Mouse (Mus musculus) CH12.LX (cell line): ENCODE results near the gene Dpm1.

Experiments
- CTCF ChIP-seq, 2 experiments: IDR thresholded peaks in 1 of 2; conservative IDR thresholded peaks in 1 of 2; 2 replicates each; pipeline ENCODE4 v1.5.1; 2011 to 2012; ENCODE audit warnings: low read depth in 2 of 2, low read length in 2 of 2, improper control_type of control experiment in 1 of 2, inconsistent platforms in 1 of 2, mild to moderate bottlenecking in 1 of 2, moderate library complexity in 1 of 2
- KAT2A ChIP-seq: IDR thresholded peaks from 2 replicates; pipeline ENCODE4 v1.6.1; 2012; ENCODE audit warnings: low read length, improper control_type of control experiment, inconsistent platforms; ENCODE audit not compliant: insufficient replicate concordance
- MXI1 ChIP-seq: IDR thresholded peaks from 2 replicates; pipeline ENCODE4 v1.6.1; 2011; ENCODE audit warnings: mild to moderate bottlenecking, low read depth, low read length, improper control_type of control experiment
- POLR2A ChIP-seq: IDR thresholded peaks from 2 replicates; pipeline ENCODE4 v1.6.1; 2011; ENCODE audit warnings: low read depth, mild to moderate bottlenecking, improper control_type of control experiment, low read length
- POLR2AphosphoS2 ChIP-seq: IDR thresholded peaks from 2 replicates; pipeline ENCODE4 v1.6.1; 2011; ENCODE audit warnings: low read depth, low read length, improper control_type of control experiment
- SIN3A ChIP-seq: IDR thresholded peaks from 2 replicates; pipeline ENCODE4 v1.6.1; 2012; ENCODE audit warnings: low read length, improper control_type of control experiment, inconsistent platforms
- ZNF384 ChIP-seq: IDR thresholded peaks from 2 replicates; pipeline ENCODE4 v1.6.1; 2012; ENCODE audit warnings: low read depth, low read length, improper control_type of control experiment, inconsistent platforms

GRCm38 (mm10) chr2:168169800-168170113, 60.6 kb downstream of the Dpm1 start:
- TF ChIP-seq MXI1, result no peak
- TF ChIP-seq POLR2A, result no peak
- no peak for TF ChIP-seq POLR2AphosphoS2
- TF ChIP-seq CTCF (conservative IDR thresholded peaks at IDR 0.05 in 1 of 2, IDR thresholded peaks at IDR 0.05 in 1 of 2; ENCODE audit: low read depth in 2 of 2, low read length in 2 of 2), result no peak
- no peak for TF ChIP-seq SIN3A
- TF ChIP-seq ZNF384, result no peak
- TF ChIP-seq KAT2A, result no peak
